Mouse (Mus musculus) kidney, embryonic 14.5 days (tissue): Measurements from ENCODE around the gene Ptp4a2. TPM values are rescaled to one million over a fixed set of nuclear protein-coding genes. Genes with fewer than 3 reads are reported as not detected.
A peak's percentile ranks its signal among the peaks of the same experiment; 100 is the strongest.
"Not testable (repeated sequence)": the region's sequence is repeated elsewhere in the genome, so short reads cannot be mapped to it uniquely, and the experiment has no call there.

Experiments used
- ATAC-seq: fragments of 200-750 bp; cut with Nextera tagmentation; 2 replicates; pipeline ENCODE4 v1.8.0; 2017; ENCODE audit warnings: moderate number of reproducible peaks, mild to moderate bottlenecking, moderate TSS enrichment, moderate library complexity; ENCODE audit not compliant: low FRiP score, low TSS enrichment
- H3K27ac ChIP-seq: fragments of 300-500 bp; sonication (generic); 2 replicates; pipeline ENCODE4 v1.5.1; 2014; ENCODE audit warnings: low read depth, mild to moderate bottlenecking, low read length, moderate library complexity, mixed read lengths
- H3K27me3 ChIP-seq: fragments of 300-500 bp; sonication (generic); 2 replicates; pipeline ENCODE4 v1.6.1; 2014; ENCODE audit warnings: mild to moderate bottlenecking, low read length; ENCODE audit not compliant: control insufficient read depth, insufficient read depth
- H3K36me3 ChIP-seq: fragments of 300-500 bp; sonication (generic); 2 replicates; pipeline ENCODE4 v1.6.1; 2014; ENCODE audit warnings: low read length, mixed read lengths; ENCODE audit not compliant: control insufficient read depth, insufficient read depth
- H3K4me1 ChIP-seq: fragments of 300-500 bp; sonication (generic); 2 replicates; pipeline ENCODE4 v1.6.1; 2014; ENCODE audit warnings: low read length, mixed read lengths; ENCODE audit not compliant: control insufficient read depth, insufficient read depth
- H3K4me2 ChIP-seq: fragments of 300-500 bp; sonication (generic); replicated peaks from 2 replicates; pipeline ENCODE4 v1.6.1; 2014; ENCODE audit warnings: low read depth, mild to moderate bottlenecking, low read length
- H3K4me3 ChIP-seq: fragments of 300-500 bp; sonication (generic); 2 replicates; pipeline ENCODE4 v1.5.1; 2014; ENCODE audit warnings: mild to moderate bottlenecking, low read length
- H3K9ac ChIP-seq: fragments of 300-500 bp; sonication (generic); 2 replicates; pipeline ENCODE4 v1.6.1; 2014; ENCODE audit warnings: low read depth, mild to moderate bottlenecking, low read length, moderate library complexity
- H3K9me3 ChIP-seq: fragments of 300-500 bp; sonication (generic); 2 replicates; pipeline ENCODE4 v1.6.1; 2016; ENCODE audit warnings: low read length; ENCODE audit not compliant: control insufficient read depth
- WGBS: fragments of 180-500 bp; shearing (Covaris S2); extraction: QIAGEN DNeasy Blood & Tissue Kit; methylation state at CpG from one replicate; pipeline ENCODE4 v1.1.7; 2014; 5-methylcytosine and 5-hydroxymethylcytosine counted together
- polyA plus RNA-seq: library from polyadenylated mRNA; unstranded; fragments of >200 nt; fragmentation: Nextera tagmentation; extraction: Ambion mirVana; gene quantifications from 2 replicates; pipeline ENCODE4 v1.2.1, GENCODE M21; 2014

Ptp4a2 gene
- polyA plus RNA-seq, 1 experiment from 2014 or later = 276 TPM

- H3K36me3 ChIP-seq = peaks cover 29% of the 10 kb centered on the region
- H3K4me1 ChIP-seq = peaks cover 9% of the 10 kb centered on the region
- no peak overlapping the region for H3K4me2 ChIP-seq
- no peaks in the 10 kb centered on the region for H3K27me3 ChIP-seq
- WGBS = 87% methylated on average over 3 of the region's 3 CpGs
- H3K9ac ChIP-seq = no peak overlapping the region
- no peak overlapping the region for H3K4me3 ChIP-seq
- no peak for ATAC-seq
- no peaks in the 10 kb centered on the region for H3K9me3 ChIP-seq
- H3K27ac ChIP-seq = no peak overlapping the region
These were observed 40.8 kb downstream of the Ptp4a2 start for GRCm38 (mm10) chr4:129851861-129852260.

DNA sequence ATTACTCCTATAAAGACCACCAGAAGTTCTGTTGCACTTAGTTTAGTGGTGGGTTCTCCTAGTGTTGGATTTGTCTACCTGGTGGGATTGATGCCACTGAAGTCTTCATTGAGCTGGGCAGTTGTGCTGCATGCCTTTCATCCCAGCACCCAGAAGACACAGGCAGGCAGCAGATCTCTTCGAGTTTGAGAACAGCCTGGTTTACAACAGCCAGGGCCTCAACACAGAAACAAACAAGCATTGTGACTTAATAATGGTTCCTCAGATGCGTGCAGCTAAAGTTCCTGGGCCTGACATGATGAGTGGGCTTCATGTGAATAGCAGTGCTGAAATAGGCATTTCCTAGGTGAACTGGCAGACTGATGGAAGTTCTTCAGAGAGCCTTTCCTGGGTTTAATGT lies 42.0 kb downstream of the Ptp4a2 start:
- WGBS = 78% methylated on average over 2 of the region's 2 CpGs
- H3K4me3 ChIP-seq = no peak overlapping the region

GRCm38 (mm10) chr4:129853996-129854395 lies 43.0 kb downstream of the Ptp4a2 start:
- Histone ChIP-seq H3K4me1 (peaks cover 9% of the 10 kb centered on the region), H3K9me3 (no peaks in the 10 kb centered on the region), H3K36me3 (peaks cover 13% of the 10 kb centered on the region), H3K4me2 (no peak overlapping the region), H3K9ac (no peak overlapping the region), H3K4me3 (no peak overlapping the region), H3K27ac (no peak overlapping the region), H3K27me3 (no peaks in the 10 kb centered on the region)
- no peak for ATAC-seq
- WGBS = 91% methylated on average over 3 of the region's 3 CpGs

More for the DNA sequence above, 42.0 kb downstream of the Ptp4a2 start:
- Histone ChIP-seq H3K4me2 (no peak overlapping the region), H3K9ac (no peak overlapping the region), H3K4me1 (peaks cover 9% of the 10 kb centered on the region), H3K36me3 (peaks cover 21% of the 10 kb centered on the region), H3K27me3 (no peaks in the 10 kb centered on the region), H3K9me3 (no peaks in the 10 kb centered on the region), H3K27ac (no peak overlapping the region)
- no peak for ATAC-seq

- ATAC-seq = no peak
- Histone ChIP-seq H3K4me2 (no peak overlapping the region), H3K9ac (no peak overlapping the region), H3K36me3 (peaks cover 12% of the 10 kb centered on the region), H3K9me3 (no peaks in the 10 kb centered on the region), H3K4me3 (no peak overlapping the region), H3K27ac (no peak overlapping the region), H3K4me1 (peaks cover 9% of the 10 kb centered on the region), H3K27me3 (no peaks in the 10 kb centered on the region)
- 85% methylated on average over 3 of the region's 3 CpGs for WGBS
These were observed 43.6 kb downstream of the Ptp4a2 start for GRCm38 (mm10) chr4:129854615-129855014.

DNA sequence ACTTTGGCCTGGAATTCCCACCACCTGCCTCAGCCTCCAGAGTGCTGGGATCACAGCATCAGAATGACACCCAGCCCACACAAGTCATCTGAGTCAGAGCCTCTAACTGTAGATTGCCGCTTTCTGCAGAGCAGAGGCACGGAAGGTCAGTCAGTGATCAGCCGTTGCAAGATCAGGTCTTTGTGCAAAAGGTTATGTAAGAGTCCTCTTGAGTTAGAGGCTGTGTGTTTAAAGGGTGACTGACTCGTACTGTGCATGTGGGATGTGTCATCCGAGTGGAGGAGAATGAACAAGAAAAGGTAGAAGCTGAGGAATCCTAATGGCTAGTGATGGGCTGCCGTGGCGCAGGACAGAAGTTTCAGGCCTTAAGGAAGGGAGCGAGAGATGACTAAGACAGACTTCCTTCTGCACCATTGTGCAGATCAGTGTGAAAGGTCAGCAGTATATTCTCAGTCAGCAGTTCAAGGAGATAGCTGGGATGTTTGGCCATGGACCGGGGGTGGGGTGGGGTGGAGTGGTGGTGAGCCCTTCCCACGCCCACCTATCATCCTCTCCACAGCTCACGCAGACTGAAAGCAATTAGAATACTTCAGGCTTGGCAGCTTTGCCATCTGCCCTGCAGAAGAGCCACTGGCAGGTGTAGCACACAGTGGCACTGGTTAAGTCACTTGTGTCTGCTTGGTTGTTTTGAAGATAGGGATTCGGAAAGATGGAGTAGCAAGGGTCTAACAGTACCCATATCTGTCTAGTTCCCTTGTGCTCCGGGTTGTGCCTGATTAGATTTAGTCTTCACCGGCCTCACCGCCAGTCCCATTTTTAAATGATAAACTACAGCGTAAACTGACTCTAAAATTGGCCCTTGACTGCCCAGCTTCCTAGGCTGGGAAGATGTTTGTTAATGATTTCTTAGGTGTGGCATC lies 44.3 kb downstream of the Ptp4a2 start:
- Histone ChIP-seq H3K4me3 (no peak overlapping the region), H3K27me3 (no peaks in the 10 kb centered on the region), H3K9ac (no peak overlapping the region), H3K4me1 (peaks cover 9% of the 10 kb centered on the region), H3K9me3 (no peaks in the 10 kb centered on the region), H3K27ac (no peak overlapping the region), H3K36me3 (peaks cover 11% of the 10 kb centered on the region), H3K4me2 (no peak overlapping the region)
- WGBS = 52% methylated on average over 16 of the region's 16 CpGs
- ATAC-seq = 0 out of 2 replicates have a peak, but pooled peaks have one; percentile 28

- no peak for ATAC-seq
These were observed 49.4 kb downstream of the Ptp4a2 start for GRCm38 (mm10) chr4:129860456-129860855.

DNA sequence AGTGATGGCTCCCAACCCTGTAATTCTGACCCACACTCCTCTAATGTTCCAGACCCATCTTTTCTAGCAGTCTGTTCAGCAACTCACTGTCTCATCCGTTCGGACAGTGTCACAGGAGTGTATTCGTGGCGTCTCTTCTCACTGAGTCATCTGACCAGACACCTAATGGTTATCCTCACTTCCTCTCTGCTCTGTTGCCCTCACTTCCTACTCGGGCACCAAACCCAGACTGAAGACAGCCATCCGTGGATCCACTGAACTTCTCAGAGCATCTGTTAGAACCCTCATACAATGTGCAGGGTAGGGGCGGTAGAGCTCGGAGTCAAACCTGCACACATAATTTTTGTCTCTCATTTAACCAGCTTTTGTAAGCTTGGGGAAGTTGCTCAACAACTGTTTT lies 50.4 kb downstream of the Ptp4a2 start:
- Histone ChIP-seq H3K27me3 (no peaks in the 10 kb centered on the region), H3K9ac (no peak overlapping the region), H3K27ac (no peak overlapping the region), H3K4me3 (no peak overlapping the region), H3K4me2 (no peak overlapping the region), H3K36me3 (no peaks in the 10 kb centered on the region), H3K4me1 (no peaks in the 10 kb centered on the region), H3K9me3 (no peaks in the 10 kb centered on the region)
- ATAC-seq = no peak
- WGBS = 81% methylated on average over 8 of the region's 8 CpGs

More at GRCm38 (mm10) chr4:129860456-129860855, 49.4 kb downstream of the Ptp4a2 start:
- H3K4me2 ChIP-seq = no peak overlapping the region
- no peaks in the 10 kb centered on the region for H3K36me3 ChIP-seq
- WGBS = 92% methylated on average over 9 of the region's 9 CpGs
- no peak overlapping the region for H3K27ac ChIP-seq
- peaks cover 2% of the 10 kb centered on the region for H3K4me1 ChIP-seq
- H3K4me3 ChIP-seq = no peak overlapping the region
- no peak overlapping the region for H3K9ac ChIP-seq
- H3K9me3 ChIP-seq = no peaks in the 10 kb centered on the region
- H3K27me3 ChIP-seq = no peaks in the 10 kb centered on the region

DNA sequence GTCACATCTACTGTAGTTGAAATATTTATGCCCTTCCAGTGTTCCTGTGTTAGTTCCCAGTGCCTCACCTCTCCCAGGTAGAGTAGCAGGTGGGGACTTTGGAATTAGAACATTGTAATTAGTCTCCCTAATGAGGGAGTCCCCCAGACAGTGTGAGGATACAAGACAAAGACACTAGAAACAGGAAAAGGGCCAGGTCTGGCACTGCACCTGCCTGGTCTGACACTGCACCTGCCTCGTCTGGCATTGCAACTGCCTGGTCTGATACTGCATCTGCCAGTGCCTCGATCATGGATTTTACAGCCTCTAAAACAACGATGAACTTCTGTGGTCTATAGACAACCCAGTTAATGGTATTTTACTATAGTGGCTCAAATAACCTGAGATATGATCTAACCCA lies 51.3 kb downstream of the Ptp4a2 start:
- 85% methylated on average over 3 of the region's 3 CpGs for WGBS
- Histone ChIP-seq H3K4me3 (no peak overlapping the region), H3K4me2 (no peak overlapping the region), H3K4me1 (no peaks in the 10 kb centered on the region), H3K36me3 (no peaks in the 10 kb centered on the region), H3K9ac (no peak overlapping the region), H3K27me3 (no peaks in the 10 kb centered on the region), H3K27ac (no peak overlapping the region), H3K9me3 (no peaks in the 10 kb centered on the region)
- ATAC-seq = no peak

DNA sequence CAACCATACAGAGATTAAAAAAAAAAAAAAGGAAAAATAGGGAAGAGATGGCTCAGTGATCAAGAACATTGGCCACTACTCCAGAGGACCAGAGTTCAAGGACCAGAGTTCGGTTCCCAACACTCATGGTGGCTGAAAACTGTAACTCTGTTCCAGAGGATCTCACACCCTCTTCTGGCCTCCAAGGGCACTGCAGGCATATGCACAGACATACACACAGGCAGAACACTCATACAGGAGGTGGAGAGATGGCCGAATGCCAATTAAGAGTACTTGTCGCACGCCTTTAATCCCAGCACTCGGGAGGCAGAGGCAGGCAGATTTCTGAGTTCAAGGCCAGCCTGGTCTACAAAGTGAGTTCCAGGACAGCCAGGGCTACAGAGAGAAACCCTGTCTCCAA lies 55.2 kb downstream of the Ptp4a2 start:
- WGBS = 99% methylated on average over 5 of the region's 5 CpGs
- H3K27ac ChIP-seq, ATAC-seq: not testable (repeated sequence)

More for the DNA sequence above, 55.2 kb downstream of the Ptp4a2 start:
- not testable (repeated sequence) for H3K4me3 ChIP-seq, H3K4me1 ChIP-seq, H3K9me3 ChIP-seq, H3K9ac ChIP-seq, H3K4me2 ChIP-seq, H3K27me3 ChIP-seq, H3K36me3 ChIP-seq
